Mouse (Mus musculus) liver, postnatal 0 days (tissue): ENCODE measurements at regions not wholly inside any gene's neighbourhood (a gene's known extent, or its start where the extent isn't known, plus 50 kb on each side); places are given as distances from the start of the nearest gene placed in this dataset.

Experiments used
- CTCF ChIP-seq: sonication (generic); IDR thresholded peaks from 2 replicates; pipeline ENCODE4 v1.5.1; 2016; ENCODE audit warnings: antibody characterized with exemption, low read depth
- EP300 ChIP-seq: IDR thresholded peaks from 2 replicates; pipeline ENCODE4 v1.6.1; 2016; ENCODE audit warnings: antibody characterized with exemption, low read depth, mild to moderate bottlenecking

GRCm38 (mm10) chr2:75491789-75492500 is 167.1 kb upstream of the Hnrnpa3 start:
- TF ChIP-seq CTCF (no peak), EP300 (no peak)
